Mouse (Mus musculus) lung, postnatal 0 days (tissue): Measurements from ENCODE around the gene Ccnt1. TPM values are rescaled to one million over a fixed set of nuclear protein-coding genes. Genes with fewer than 3 reads are reported as not detected.

Experiments used
- ATAC-seq: fragments of 200-750 bp; cut with Nextera tagmentation; 2 replicates; pipeline ENCODE4 v1.8.0; 2017; ENCODE audit warnings: moderate library complexity
- DNase-seq: peaks from one replicate; pipeline ENCODE4 v3.0.0-alpha.2; 2016; ENCODE audit warnings: low spot score
- H3K27ac ChIP-seq: fragments of 300-500 bp; sonication (generic); 2 replicates; pipeline ENCODE4 v1.5.1; 2014; ENCODE audit warnings: antibody characterized with exemption, mild to moderate bottlenecking, low read length, mixed read lengths
- H3K27me3 ChIP-seq: fragments of 300-500 bp; sonication (generic); replicated peaks from 2 replicates; pipeline ENCODE4 v1.6.1; 2014; ENCODE audit warnings: low read length, mixed read lengths; ENCODE audit not compliant: insufficient read depth
- H3K36me3 ChIP-seq: fragments of 300-500 bp; sonication (generic); 2 replicates; pipeline ENCODE4 v1.6.1; 2014; ENCODE audit warnings: low read length, mixed read lengths; ENCODE audit not compliant: insufficient read depth
- H3K4me1 ChIP-seq: fragments of 300-500 bp; sonication (generic); 2 replicates; pipeline ENCODE4 v1.6.1; 2014; ENCODE audit warnings: antibody characterized with exemption, low read depth, low read length, mixed read lengths; ENCODE audit not compliant: insufficient read depth
- H3K4me2 ChIP-seq: fragments of 300-500 bp; sonication (generic); replicated peaks from 2 replicates; pipeline ENCODE4 v1.6.1; 2014; ENCODE audit warnings: low read depth, mild to moderate bottlenecking, low read length, moderate library complexity, mixed read lengths
- H3K4me3 ChIP-seq: fragments of 300-500 bp; sonication (generic); 2 replicates; pipeline ENCODE4 v1.5.1; 2014; ENCODE audit warnings: low read depth, low read length
- H3K9ac ChIP-seq: fragments of 300-500 bp; sonication (generic); replicated peaks from 2 replicates; pipeline ENCODE4 v1.6.1; 2014; ENCODE audit warnings: low read depth, mild to moderate bottlenecking
- H3K9me3 ChIP-seq: fragments of 300-500 bp; sonication (generic); 2 replicates; pipeline ENCODE4 v1.6.1; 2016; ENCODE audit warnings: low read length, mixed read lengths
- CTCF ChIP-seq: IDR thresholded peaks from 2 replicates; pipeline ENCODE4 v1.5.1; 2016; ENCODE audit warnings: antibody characterized with exemption, mild to moderate bottlenecking
- EP300 ChIP-seq: IDR thresholded peaks from 2 replicates; pipeline ENCODE4 v1.6.1; 2016; ENCODE audit warnings: antibody characterized with exemption, mild to moderate bottlenecking, control low read depth
- WGBS: fragments of 180-500 bp; shearing (Covaris S2); extraction: QIAGEN DNeasy Blood & Tissue Kit; methylation state at CpG from one replicate; pipeline ENCODE4 v1.1.7; 2014; 5-methylcytosine and 5-hydroxymethylcytosine counted together
- microRNA-seq: library from miRNA; unstranded; fragments of <30 nt; microRNA quantifications from one replicate; pipeline ENCODE4, GENCODE M21; 2016
- polyA plus RNA-seq: library from polyadenylated mRNA; unstranded; fragments of >200 nt; fragmentation: Nextera tagmentation; extraction: Ambion mirVana; gene quantifications from 2 replicates; pipeline ENCODE4 v1.2.1, GENCODE M21; 2015

Ccnt1 gene
- polyA plus RNA-seq, 1 experiment from 2014 or later: 31.0 TPM

- DNase-seq (no peak), ATAC-seq (no peak)
- TF ChIP-seq CTCF (no peak), EP300 (no peak)
- Histone ChIP-seq H3K27ac (no peak within 1 kb of the TSS), H3K4me3 (no peak within 1 kb of the TSS), H3K27me3 (no peaks in the 10 kb centered on the region), H3K4me1 (no peaks in the 10 kb centered on the region), H3K36me3 (no peaks in the 10 kb centered on the region), H3K4me2 (no peak within 1 kb of the TSS), H3K9ac (no peak within 1 kb of the TSS), H3K9me3 (no peaks in the 10 kb centered on the region)
- 61% methylated on average over 4 of the region's 4 CpGs for WGBS
Observed at GRCm38 (mm10) chr15:98492102-98492501, 78.6 kb downstream of the Ccnt1 start, which contains the start of gene Olfr279. TSS of gene Olfr279 (plus strand) at chr15:98492402.

- H3K4me3 ChIP-seq: no peak overlapping the region
- TF ChIP-seq CTCF: no peak
- TF ChIP-seq EP300: no peak
- H3K4me1 ChIP-seq: no peaks in the 10 kb centered on the region
Observed at GRCm38 (mm10) chr15:98491332-98491731, 79.4 kb downstream of the Ccnt1 start.

More at GRCm38 (mm10) chr15:98491332-98491731, 79.4 kb downstream of the Ccnt1 start:
- no peak for ATAC-seq
- 20% methylated on average over 2 of the region's 2 CpGs for WGBS
- Histone ChIP-seq H3K36me3 (no peaks in the 10 kb centered on the region), H3K27me3 (no peaks in the 10 kb centered on the region), H3K9ac (no peak overlapping the region), H3K4me2 (no peak overlapping the region), H3K9me3 (no peaks in the 10 kb centered on the region), H3K27ac (no peak overlapping the region)
- no peak for DNase-seq

Small RNA genes within 50 kb of the gene (microRNA-seq; reads per million reads assigned to microRNA genes)
- gene Mir1291: not detected

Other genes with a start within 250 kb of the Ccnt1 start
- gene Olfr284, start 229.9 kb downstream of the Ccnt1 start, polyA plus RNA-seq: not detected in 2 replicates
- not detected in 2 replicates for gene Olfr283, start 190.0 kb downstream of the Ccnt1 start, polyA plus RNA-seq
- gene Olfr282, start 139.7 kb downstream of the Ccnt1 start, polyA plus RNA-seq: not detected in 2 replicates
- gene Olfr281, start 118.3 kb downstream of the Ccnt1 start, polyA plus RNA-seq: not detected in 2 replicates
- not detected in 2 replicates for gene OR5BS1P, start 101.0 kb downstream of the Ccnt1 start, polyA plus RNA-seq
- 0.31 and 3.3 TPM in 2 replicates for gene Lalba, start 88.2 kb downstream of the Ccnt1 start, polyA plus RNA-seq
- not detected in 2 replicates for gene Olfr279, start 78.5 kb downstream of the Ccnt1 start, polyA plus RNA-seq
- gene Kansl2, start 36.7 kb downstream of the Ccnt1 start, polyA plus RNA-seq: 50.4 and 56.0 TPM in 2 replicates
- gene 4930415O20Rik, start 81 bp upstream of the Ccnt1 start, polyA plus RNA-seq: 0.31 TPM in 1 of 2 replicates, not detected in the other
- 9.2 and 12.1 TPM in 2 replicates for gene Adcy6, start 39.2 kb upstream of the Ccnt1 start, polyA plus RNA-seq
- 7.4 and 10.7 TPM in 2 replicates for gene Cacnb3, start 59.9 kb upstream of the Ccnt1 start, polyA plus RNA-seq
- 14.5 and 17.5 TPM in 2 replicates for gene Ddx23, start 92.0 kb upstream of the Ccnt1 start, polyA plus RNA-seq
- 3.1 and 3.9 TPM in 2 replicates for gene Rnd1, start 106.5 kb upstream of the Ccnt1 start, polyA plus RNA-seq
- 3.7 and 5.1 TPM in 2 replicates for gene Ccdc65, start 137.3 kb upstream of the Ccnt1 start, polyA plus RNA-seq
- gene Fkbp11, start 157.3 kb upstream of the Ccnt1 start, polyA plus RNA-seq: 45.2 and 45.5 TPM in 2 replicates
- gene Arf3, start 192.3 kb upstream of the Ccnt1 start, polyA plus RNA-seq: 47.1 and 56.0 TPM in 2 replicates
- gene Wnt10b, start 207.2 kb upstream of the Ccnt1 start, polyA plus RNA-seq: 0.13 and 0.14 TPM in 2 replicates
- not detected in 2 replicates for gene Wnt1, start 218.9 kb upstream of the Ccnt1 start, polyA plus RNA-seq
- 0.04 TPM in 2 replicates for gene Ddn, start 238.6 kb upstream of the Ccnt1 start, polyA plus RNA-seq